Mouse (Mus musculus) adrenal gland (tissue): ENCODE measurements at regions not wholly inside any gene's neighbourhood (a gene's known extent, or its start where the extent isn't known, plus 50 kb on each side); places are given as distances from the start of the nearest gene placed in this dataset.

Experiments
- intact Hi-C: fragments of 180-260 bp; cut with DNase I; formaldehyde crosslinking; loops from one replicate; pipeline ENCODE4 v1.15.1; 2025

GRCm38 (mm10) chr14:24997786-24998509 lies 461.0 kb upstream of the Zmiz1 start:
- intact Hi-C loops, result no loop called here

DNA sequence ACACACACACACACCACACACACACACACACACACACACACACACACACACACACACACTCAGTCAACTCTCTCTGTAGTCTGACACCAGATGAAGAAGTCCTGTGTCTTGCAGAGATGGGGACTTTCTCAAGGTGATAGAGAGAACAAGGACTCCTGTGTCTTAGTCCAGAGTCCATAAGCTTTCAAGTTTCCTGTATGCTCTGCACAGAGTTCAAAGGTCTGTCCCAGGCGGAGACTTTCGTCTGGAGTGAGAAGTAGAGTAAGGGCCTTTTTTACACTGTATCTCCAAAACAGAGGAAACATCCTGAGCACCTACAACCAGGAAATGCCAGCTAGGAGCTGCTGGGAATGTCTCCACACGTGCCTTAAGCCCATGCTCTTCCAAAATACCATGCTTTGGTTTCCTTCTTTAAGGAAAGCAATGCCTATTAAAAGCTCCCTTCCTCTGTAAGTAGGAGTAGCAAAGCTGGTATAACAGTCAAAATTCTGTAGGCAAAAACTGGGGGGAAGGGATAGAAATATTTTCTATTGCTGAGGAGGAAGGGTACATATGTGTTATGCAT lies 459.9 kb upstream of the Zmiz1 start:
- intact Hi-C loops, result no loop called here

- intact Hi-C loops, result no loop called here
Observed at GRCm38 (mm10) chr14:25005241-25005946, 453.6 kb upstream of the Zmiz1 start.

GRCm38 (mm10) chr14:25011926-25012325 lies 447.1 kb upstream of the Zmiz1 start:
- intact Hi-C loops, result no loop called here

GRCm38 (mm10) chr14:25015288-25016238 lies 443.4 kb upstream of the Zmiz1 start:
- intact Hi-C loops, result no loop called here

DNA sequence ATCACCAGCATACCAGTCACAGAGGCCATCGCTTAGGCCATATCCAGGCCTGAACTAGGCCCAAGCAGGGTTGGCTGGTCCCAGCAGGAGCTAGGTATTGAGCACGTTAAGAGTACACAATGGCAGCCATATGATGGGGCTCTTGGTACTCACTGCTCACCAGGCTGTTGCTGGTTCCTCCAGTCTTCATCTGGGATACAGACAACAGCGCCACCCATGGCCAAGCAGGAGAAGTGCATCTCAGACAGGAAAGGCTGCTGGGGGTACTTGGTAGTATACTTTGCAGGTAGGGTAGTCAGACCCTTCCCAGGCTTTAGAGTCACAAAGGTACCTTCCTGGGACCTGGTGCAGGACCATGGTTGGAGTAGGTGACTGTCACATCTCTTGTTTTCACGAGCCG lies 441.1 kb upstream of the Zmiz1 start:
- intact Hi-C loops, result no loop called here

DNA sequence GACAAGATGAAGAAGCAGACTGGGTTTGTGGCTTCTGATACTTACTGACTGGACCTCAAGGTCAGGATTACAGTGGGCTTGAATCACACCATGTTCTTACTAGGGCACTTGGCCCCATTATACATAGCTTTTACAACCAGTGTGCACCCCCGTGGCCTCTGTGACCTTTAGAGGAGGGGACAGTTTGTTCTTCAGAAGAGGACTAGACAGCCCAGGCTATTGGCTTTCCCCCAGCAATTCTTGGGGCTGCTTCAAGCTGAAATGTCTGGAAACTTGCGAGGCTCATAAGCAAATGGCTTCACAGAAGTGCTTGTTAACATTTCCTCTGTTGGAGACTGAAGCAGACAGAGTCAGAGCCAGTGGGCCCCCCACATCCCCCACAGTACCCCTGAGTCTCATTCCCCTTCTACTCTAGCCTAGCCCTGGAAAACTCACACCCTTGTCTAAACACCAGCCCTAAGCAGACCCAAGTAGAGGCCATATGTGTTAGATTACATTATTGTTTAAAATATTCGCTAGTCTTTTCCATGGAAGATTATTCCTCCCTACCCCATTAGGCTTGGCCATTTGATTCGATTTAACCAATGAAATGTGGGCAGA lies 439.6 kb upstream of the Zmiz1 start:
- intact Hi-C loops, result no loop called here

DNA sequence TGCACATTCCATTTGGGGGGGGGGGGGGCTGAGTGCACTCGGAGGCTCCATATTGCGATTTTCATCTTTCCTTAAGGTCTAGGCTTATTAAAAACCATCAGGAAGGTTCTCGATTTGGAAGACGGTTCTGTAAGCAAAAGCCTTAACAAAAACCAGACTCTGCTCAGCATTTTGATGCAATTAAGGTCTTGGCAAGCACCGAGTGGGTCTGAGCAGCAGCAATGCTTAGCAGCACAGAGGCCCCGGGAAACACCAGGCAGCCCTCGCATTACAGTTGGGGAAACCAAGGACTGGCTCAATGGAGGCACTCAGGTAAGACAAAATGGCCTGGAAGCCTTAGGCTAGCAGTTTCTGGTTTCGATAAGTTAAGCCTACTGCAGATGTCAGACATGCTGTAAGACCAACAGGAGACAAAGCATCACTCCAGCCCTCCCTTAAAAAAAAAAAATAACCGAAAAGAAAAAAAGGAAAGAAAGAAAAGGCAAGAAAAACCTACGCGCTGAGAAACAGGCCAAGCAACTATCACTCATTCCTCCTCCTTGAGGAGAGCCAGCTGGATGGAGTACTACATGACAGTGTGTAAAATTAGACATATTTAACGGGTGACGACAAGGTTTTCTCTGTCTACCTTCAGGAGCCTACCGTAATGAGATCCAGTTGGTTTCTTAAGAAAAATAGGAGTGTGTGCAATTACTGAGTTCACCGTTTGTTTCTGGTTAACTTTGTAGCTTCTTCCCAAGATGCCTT lies 436.3 kb upstream of the Zmiz1 start:
- intact Hi-C loops, result no loop called here

DNA sequence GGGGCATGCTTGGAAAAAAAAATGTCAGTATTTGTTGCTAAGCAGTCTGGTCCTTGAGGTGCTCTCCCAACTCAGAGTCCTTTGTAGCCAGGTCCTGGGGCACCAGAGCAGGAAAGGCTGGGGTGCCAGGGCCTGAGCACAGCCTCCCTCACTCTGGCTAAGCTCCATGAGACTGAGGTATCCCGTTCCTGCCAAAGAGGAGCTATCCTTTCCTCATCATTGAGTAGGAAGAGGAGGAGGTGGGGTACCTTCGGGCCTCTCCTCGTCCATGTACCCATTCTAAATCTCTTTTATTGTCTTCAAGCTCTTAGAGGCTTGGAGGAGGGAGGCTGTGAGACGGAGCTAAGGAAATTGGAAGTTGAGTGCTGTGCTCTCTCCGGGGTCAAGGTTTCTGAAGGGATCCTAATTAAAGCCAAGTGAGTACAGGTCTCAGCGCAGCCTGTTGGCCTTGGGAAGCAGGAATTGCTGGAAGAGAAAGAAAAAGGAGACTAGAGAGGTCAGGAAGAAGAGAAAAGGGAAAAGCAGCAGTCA lies 435.6 kb upstream of the Zmiz1 start:
- intact Hi-C loops, result no loop called here

- intact Hi-C loops, result no loop called here
Observed at GRCm38 (mm10) chr14:25025074-25025473, 433.9 kb upstream of the Zmiz1 start.

DNA sequence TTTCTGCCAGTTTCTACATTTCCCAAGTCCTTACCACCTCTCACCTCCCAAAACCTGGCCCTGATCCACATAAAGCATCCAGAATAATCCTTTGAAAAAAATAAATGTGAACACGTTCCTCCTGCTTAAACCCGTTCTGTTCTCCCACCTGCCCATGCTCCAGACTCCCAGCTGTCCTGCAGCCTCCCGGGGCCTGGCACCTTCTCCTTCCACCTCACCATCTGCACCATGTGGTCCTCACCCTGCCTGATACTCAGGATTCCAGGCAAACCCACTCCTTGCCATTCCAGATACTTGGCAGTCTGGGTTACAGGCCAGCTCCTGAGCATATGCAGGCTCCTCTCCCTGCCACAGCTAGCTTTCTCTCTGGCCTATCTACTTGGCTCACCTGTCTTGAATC lies 431.9 kb upstream of the Zmiz1 start:
- intact Hi-C loops, result no loop called here

DNA sequence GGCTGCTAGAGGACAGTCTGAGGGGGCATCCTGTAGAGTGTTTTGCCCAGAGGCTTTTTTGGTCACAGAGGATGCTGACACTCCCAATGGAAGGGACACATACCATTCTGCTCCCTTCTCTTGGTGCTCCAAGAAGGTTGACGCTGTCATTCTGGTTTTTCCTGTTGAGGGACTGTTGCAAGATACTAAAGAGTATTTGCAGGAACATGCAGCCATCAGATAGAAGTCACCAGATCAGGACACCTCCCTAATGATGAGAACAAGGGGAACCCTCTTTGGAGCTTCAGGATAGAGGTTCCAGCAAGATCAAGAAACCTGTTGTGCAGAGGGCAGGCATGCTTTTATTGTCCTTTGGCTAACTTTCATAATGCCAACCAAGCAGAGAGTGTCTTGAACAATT lies 431.1 kb upstream of the Zmiz1 start:
- intact Hi-C loops, result no loop called here

DNA sequence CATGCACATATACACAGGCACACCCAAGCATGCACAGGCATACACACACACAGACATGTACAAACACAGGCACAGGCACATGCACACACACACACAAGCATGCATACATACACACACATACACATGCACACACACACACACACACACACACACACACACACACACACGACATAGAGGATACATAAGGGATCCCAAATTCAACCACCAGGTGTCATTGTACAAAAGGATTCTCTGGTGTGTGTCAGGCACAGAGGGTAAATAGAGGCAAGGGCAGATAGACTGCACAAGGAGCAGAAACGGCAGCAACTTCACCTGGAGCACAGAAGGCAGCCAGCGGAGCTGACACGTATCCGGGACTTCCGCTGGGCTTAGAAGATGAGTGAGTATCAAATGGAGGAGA lies 428.1 kb upstream of the Zmiz1 start:
- intact Hi-C loops, result no loop called here

GRCm38 (mm10) chr14:25031756-25032680 lies 427.0 kb upstream of the Zmiz1 start:
- intact Hi-C loops, result no loop called here

- intact Hi-C loops, result no loop called here
Observed at GRCm38 (mm10) chr14:25032899-25033298, 426.1 kb upstream of the Zmiz1 start.

GRCm38 (mm10) chr14:25042265-25042664 lies 416.7 kb upstream of the Zmiz1 start:
- intact Hi-C loops, result no loop called here

GRCm38 (mm10) chr14:25044106-25044505 lies 414.9 kb upstream of the Zmiz1 start:
- intact Hi-C loops, result no loop called here

DNA sequence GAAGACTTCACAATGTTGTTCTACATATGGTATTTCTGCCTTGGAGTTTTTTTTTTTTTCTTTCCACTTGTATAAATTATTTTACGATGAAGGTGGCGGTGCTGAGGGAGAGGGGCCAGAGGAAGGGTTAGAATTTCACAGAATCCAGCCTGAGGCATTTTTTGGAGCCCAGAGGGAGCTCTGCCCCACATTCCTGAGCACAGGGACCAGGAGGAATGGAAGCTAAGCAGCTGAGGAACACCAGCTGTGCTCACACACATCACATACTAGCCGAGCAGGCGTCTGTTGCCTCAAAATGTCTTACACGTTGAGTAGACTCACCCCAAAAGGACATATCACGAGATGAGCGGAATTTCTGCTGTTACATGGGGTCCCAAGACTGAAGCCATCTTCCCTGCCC lies 414.1 kb upstream of the Zmiz1 start:
- intact Hi-C loops, result no loop called here

DNA sequence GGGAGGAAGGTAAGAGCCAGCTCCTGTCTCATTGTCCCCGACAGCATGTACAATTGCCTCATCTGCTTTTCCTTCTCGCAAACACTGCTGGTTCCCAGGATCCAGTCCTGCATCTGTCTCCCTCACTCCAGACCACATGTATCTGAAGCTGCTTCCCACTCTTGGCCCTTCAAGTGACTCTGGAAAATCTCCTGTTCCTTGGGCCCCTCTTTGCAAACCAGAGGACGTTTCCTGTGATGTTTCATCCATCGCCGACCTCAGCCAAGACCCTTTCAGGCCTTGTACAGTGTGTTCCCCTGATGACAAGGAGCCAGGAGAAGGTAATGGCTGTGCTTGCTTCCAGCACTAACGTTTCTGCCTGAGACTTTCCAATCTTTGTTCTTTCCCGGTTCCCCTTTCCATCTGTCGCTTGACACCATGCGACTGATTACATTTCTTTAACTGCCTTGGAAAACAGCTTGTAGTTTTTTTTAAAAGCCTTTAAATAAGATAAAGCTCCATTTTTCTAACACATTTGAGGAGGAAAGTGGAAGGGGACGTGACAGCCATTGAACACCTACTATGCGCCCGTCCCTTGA lies 408.2 kb upstream of the Zmiz1 start:
- intact Hi-C loops, result no loop called here
